Mouse (Mus musculus): ENCODE results near the gene Gm13043. TPM values are rescaled to one million over a fixed set of nuclear protein-coding genes. Genes with fewer than 3 reads are reported as not detected.
"Not testable (repeated sequence)": the region's sequence is repeated elsewhere in the genome, so short reads cannot be mapped to it uniquely, and the experiment has no call there.

The Gm13043 gene
- not detected in 2 replicates for total RNA-seq (2021)
- long read RNA-seq, experiment 1: 0 reads
- long read RNA-seq, experiment 2: 0 reads

DNA sequence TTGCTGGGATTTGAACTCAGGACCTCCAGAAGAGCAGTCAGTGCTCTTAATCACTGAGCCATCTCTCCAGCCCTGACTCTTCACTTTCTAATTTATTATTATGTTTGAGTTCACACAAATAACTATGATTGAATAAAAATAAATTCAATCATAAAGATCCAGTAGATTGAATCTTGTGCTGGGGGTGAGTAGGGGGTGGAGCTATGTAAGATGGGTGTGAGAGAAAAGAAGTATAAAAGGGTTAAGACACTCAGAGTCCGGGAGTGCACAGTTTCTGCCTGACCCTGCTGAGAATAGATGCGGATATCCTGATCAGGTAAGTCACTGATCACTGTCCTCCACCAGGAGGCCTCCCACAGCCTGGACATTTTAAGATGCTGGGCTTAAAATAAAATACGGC is at the start of gene Gm13043:
TSS of gene Gm13043 (plus strand) at position 301 of the 400 bp plus-strand sequence.
- DNase-seq: no peak

DNA sequence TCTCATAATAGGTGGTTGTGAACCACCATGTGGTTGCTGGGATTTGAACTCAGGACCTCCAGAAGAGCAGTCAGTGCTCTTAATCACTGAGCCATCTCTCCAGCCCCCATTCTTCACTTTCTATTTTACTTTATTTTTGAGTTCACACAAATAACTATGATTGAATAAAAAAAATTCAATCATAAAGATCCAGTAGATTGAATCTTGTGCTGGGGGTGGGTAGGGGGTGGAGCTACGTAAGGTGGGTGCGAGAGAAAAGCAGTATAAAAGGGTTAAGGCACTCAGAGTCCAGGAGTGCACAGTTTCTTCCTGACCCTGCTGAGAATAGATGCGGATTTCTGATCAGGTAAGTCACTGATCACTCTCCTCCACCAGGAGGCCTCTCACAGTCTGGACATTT is 24.5 kb downstream of the Gm13043 start, which contains the start of gene Gm13040:
TSS of gene Gm13040 (plus strand) at position 301 of the 400 bp plus-strand sequence.
- not testable (repeated sequence) for DNase-seq

DNA sequence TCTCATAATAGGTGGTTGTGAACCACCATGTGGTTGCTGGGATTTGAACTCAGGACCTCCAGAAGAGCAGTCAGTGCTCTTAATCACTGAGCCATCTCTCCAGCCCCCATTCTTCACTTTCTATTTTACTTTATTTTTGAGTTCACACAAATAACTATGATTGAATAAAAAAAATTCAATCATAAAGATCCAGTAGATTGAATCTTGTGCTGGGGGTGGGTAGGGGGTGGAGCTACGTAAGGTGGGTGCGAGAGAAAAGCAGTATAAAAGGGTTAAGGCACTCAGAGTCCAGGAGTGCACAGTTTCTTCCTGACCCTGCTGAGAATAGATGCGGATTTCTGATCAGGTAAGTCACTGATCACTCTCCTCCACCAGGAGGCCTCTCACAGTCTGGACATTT is 40.3 kb downstream of the Gm13043 start, which contains the start of the genes BC080695 and Gm13057:
TSS of gene BC080695 (plus strand) at position 301 of the 400 bp plus-strand sequence.
TSS of gene Gm13057 (plus strand) at position 310 of the 400 bp plus-strand sequence.
- DNase-seq: not testable (repeated sequence)

Other genes starting within 250 kb of the Gm13043 start
- 5.9 and 8.4 TPM in 2 replicates for gene Pdpn, start 211.8 kb upstream of the Gm13043 start, total RNA-seq (2021)
- not detected in 2 replicates for gene Lrrc38, start 161.6 kb upstream of the Gm13043 start, total RNA-seq (2021)
- gene Pramel1, start 116.9 kb upstream of the Gm13043 start, total RNA-seq (2021): not detected in 2 replicates
- gene Pramef8, start 98.9 kb upstream of the Gm13043 start, total RNA-seq (2021): 8.8 and 10.9 TPM in 2 replicates
- not detected in 2 replicates for gene Oog4, start 61.0 kb upstream of the Gm13043 start, total RNA-seq (2021)
- not detected in 2 replicates for gene Gm13040, start 24.6 kb downstream of the Gm13043 start, total RNA-seq (2021)
- gene BC080695, start 40.4 kb downstream of the Gm13043 start, total RNA-seq (2021): not detected in 2 replicates
- gene Gm13057, start 40.4 kb downstream of the Gm13043 start, total RNA-seq (2021): not detected in 2 replicates
- not detected in 2 replicates for gene Gm13083, start 103.7 kb downstream of the Gm13043 start, total RNA-seq (2021)
- not detected in 2 replicates for gene Gm13088, start 145.9 kb downstream of the Gm13043 start, total RNA-seq (2021)
- gene Gm13089, start 191.4 kb downstream of the Gm13043 start, total RNA-seq (2021): not detected in 2 replicates
- not detected in 2 replicates for gene Gm13078, start 208.1 kb downstream of the Gm13043 start, total RNA-seq (2021)

All from adrenal gland, postnatal 14 days (tissue).